Mouse (Mus musculus): Measurements from ENCODE around the gene Golga1. TPM values are rescaled to one million over a fixed set of nuclear protein-coding genes. Genes with fewer than 3 reads are reported as not detected.

The Golga1 gene
- polyA plus RNA-seq, 1 experiment from 2014 or later, result 22.0 TPM

- WGBS, result 64% methylated on average over 7 of the region's 7 CpGs
- H3K27me3 ChIP-seq (replicated peaks), result 0 out of 2 replicates have a peak, but pooled peaks cover 4% of the 10 kb centered on the region
- H3K9me3 ChIP-seq (replicated peaks), result no peaks in the 10 kb centered on the region
- 0 out of 2 replicates have a peak, but pooled peaks cover 3% of the 10 kb centered on the region for H3K4me1 ChIP-seq (replicated peaks)
- no peak overlapping the region for H3K27ac ChIP-seq (ENCODE audit: poor library complexity, severe bottlenecking)
- no peak overlapping the region for H3K4me3 ChIP-seq
- H3K9ac ChIP-seq, result no peak overlapping the region
- H3K36me3 ChIP-seq, result no peaks in the 10 kb centered on the region
- ATAC-seq (ENCODE audit: insufficient number of reproducible peaks, low FRiP score), result no peak
- H3K4me2 ChIP-seq, result no peak overlapping the region
Observed at GRCm38 (mm10) chr2:38973701-38974100, 91.6 kb downstream of the Golga1 start.

- Histone ChIP-seq H3K36me3 (no peaks in the 10 kb centered on the region), H3K9me3 (replicated peaks) (no peaks in the 10 kb centered on the region), H3K9ac (no peak overlapping the region), H3K27ac (ENCODE audit: poor library complexity, severe bottlenecking) (no peak overlapping the region), H3K4me1 (replicated peaks) (0 out of 2 replicates have a peak, but pooled peaks cover 3% of the 10 kb centered on the region), H3K4me2 (no peak overlapping the region), H3K27me3 (replicated peaks) (0 out of 2 replicates have a peak, but pooled peaks cover 4% of the 10 kb centered on the region), H3K4me3 (no peak overlapping the region)
- ATAC-seq (ENCODE audit: insufficient number of reproducible peaks, low FRiP score), result no peak
- WGBS, result 30% methylated on average over 2 of the region's 2 CpGs
Observed at GRCm38 (mm10) chr2:38973223-38973622, 92.1 kb downstream of the Golga1 start.

- ATAC-seq (ENCODE audit: insufficient number of reproducible peaks, low FRiP score), result no peak
- Histone ChIP-seq H3K9ac (no peak overlapping the region), H3K4me3 (no peak overlapping the region), H3K36me3 (no peaks in the 10 kb centered on the region), H3K27me3 (replicated peaks) (0 out of 2 replicates have a peak, but pooled peaks cover 4% of the 10 kb centered on the region), H3K9me3 (replicated peaks) (no peaks in the 10 kb centered on the region), H3K4me1 (replicated peaks) (0 out of 2 replicates have a peak, but pooled peaks cover 3% of the 10 kb centered on the region), H3K4me2 (no peak overlapping the region), H3K27ac (ENCODE audit: poor library complexity, severe bottlenecking) (no peak overlapping the region)
- whole genome bisulfite sequencing, result 68% methylated on average over 5 of the region's 5 CpGs
Observed at GRCm38 (mm10) chr2:38970057-38970456, 95.3 kb downstream of the Golga1 start.

DNA sequence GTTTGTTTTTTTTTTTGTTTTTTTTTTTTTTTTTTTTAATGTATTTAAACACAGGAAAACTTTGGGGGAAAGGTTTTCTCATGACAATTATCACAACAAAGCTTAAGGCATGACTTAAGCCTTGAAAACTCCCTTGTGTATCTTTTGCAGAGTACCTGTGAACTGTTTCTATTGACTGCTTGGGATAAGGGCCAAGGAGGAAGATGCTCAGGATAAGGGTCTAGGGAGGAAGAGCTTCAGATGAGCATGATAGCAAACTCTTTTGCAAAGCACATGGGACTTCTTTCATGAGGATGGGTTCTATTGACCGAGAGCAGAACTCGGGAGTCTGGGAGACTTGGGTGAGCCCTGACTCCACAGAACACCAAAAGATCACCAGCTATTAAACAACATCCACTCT is 95.7 kb downstream of the Golga1 start:
- Histone ChIP-seq H3K4me1 (replicated peaks) (0 out of 2 replicates have a peak, but pooled peaks cover 3% of the 10 kb centered on the region), H3K27me3 (replicated peaks) (0 out of 2 replicates have a peak, but pooled peaks cover 4% of the 10 kb centered on the region), H3K36me3 (no peaks in the 10 kb centered on the region), H3K4me3 (no peak overlapping the region), H3K27ac (ENCODE audit: poor library complexity, severe bottlenecking) (no peak overlapping the region), H3K9ac (no peak overlapping the region), H3K4me2 (no peak overlapping the region), H3K9me3 (replicated peaks) (no peaks in the 10 kb centered on the region)
- 84% methylated on average over 2 of the region's 2 CpGs for WGBS
- ATAC-seq (ENCODE audit: insufficient number of reproducible peaks, low FRiP score), result no peak

Other genes starting within 250 kb of the Golga1 start
- 1.2 and 1.3 TPM in 2 replicates for gene Nr6a1, start 137.9 kb downstream of the Golga1 start, polyA plus RNA-seq (2016; fragmentation: Nextera tagmentation; extraction: Ambion mirVana)
- gene Olfml2a, start 133.6 kb downstream of the Golga1 start, polyA plus RNA-seq (2016; fragmentation: Nextera tagmentation; extraction: Ambion mirVana), result 6.8 and 8.4 TPM in 2 replicates
- gene Wdr38, start 68.1 kb downstream of the Golga1 start, polyA plus RNA-seq (2016; fragmentation: Nextera tagmentation; extraction: Ambion mirVana), result 0.91 and 1.0 TPM in 2 replicates
- gene Arpc5l, start 60.2 kb downstream of the Golga1 start, polyA plus RNA-seq (2016; fragmentation: Nextera tagmentation; extraction: Ambion mirVana), result 81.7 and 82.3 TPM in 2 replicates
- gene Rpl35, start 59.9 kb downstream of the Golga1 start, polyA plus RNA-seq (2016; fragmentation: Nextera tagmentation; extraction: Ambion mirVana), result 733 and 779 TPM in 2 replicates
- gene Scai, start 125.2 kb upstream of the Golga1 start, polyA plus RNA-seq (2016; fragmentation: Nextera tagmentation; extraction: Ambion mirVana), result 6.2 and 7.6 TPM in 2 replicates
- 55.3 and 55.9 TPM in 2 replicates for gene Ppp6c, start 160.9 kb upstream of the Golga1 start, polyA plus RNA-seq (2016; fragmentation: Nextera tagmentation; extraction: Ambion mirVana)

All from heart, embryonic 12.5 days (tissue).